Mouse (Mus musculus): ENCODE measurements at regions not wholly inside any gene's neighbourhood (a gene's known extent, or its start where the extent isn't known, plus 50 kb on each side); places are given as distances from the start of the nearest gene placed in this dataset.

DNA sequence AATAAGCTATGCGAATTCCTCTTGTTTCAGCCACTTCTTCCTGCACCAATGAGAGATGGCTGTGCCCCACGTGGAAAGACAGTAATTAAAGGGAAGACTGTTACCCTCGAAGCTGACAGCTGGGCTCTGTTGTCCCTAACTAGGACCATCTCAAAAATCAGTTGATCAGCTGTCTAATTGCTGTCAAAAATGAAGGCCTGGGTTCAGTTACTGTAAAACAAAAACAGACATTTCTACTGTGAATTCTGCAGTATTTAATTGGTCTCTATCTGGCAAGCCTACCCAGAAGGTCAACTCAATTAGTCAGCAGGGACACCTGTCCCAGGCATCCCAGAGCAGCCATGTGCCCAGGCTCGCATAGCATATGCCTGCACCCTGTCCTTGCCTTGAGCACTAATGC is 385.8 kb upstream of the Zdhhc25 start:
- Histone ChIP-seq H3K27me3 (no peaks in the 10 kb centered on the region), H3K9me3 (replicated peaks) (no peaks in the 10 kb centered on the region), H3K4me2 (no peak overlapping the region), H3K9ac (no peak overlapping the region), H3K36me3 (no peaks in the 10 kb centered on the region), H3K27ac (no peak overlapping the region), H3K4me1 (replicated peaks) (no peaks in the 10 kb centered on the region), H3K4me3 (no peak overlapping the region)
- 50% methylated on average over 4 of the region's 4 CpGs for WGBS
- no peak for ATAC-seq (replicated peaks; ENCODE audit: insufficient number of reproducible peaks, insufficient read depth, low FRiP score, low read depth)

DNA sequence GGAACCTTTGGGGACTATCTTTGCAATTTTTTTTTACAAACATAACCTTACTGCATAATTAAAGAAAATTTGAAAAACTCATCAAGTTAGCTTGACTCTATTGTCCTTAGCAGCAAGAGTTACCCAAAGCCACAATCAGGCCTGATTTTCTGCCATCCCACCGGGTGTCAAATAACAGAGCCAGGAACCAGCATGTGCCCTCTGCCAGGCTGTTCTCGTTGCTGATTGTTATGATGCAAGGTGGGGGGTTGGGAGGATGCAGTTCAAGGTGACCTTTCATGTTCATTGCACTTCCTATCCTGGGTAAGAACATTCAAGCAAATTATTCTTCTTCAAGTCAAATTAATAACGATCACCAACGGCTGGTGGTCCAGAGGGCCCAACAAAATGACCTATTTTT is 370.6 kb upstream of the Zdhhc25 start:
- no peaks in the 10 kb centered on the region for H3K9me3 ChIP-seq (replicated peaks)
- no peaks in the 10 kb centered on the region for H3K4me1 ChIP-seq (replicated peaks)
- no peak overlapping the region for H3K4me3 ChIP-seq
- ATAC-seq (replicated peaks; ENCODE audit: insufficient number of reproducible peaks, insufficient read depth, low FRiP score, low read depth): no peak
- H3K27me3 ChIP-seq: no peaks in the 10 kb centered on the region
- H3K4me2 ChIP-seq: no peak overlapping the region
- WGBS: 58% methylated on average over 4 of the region's 4 CpGs
- no peak overlapping the region for H3K27ac ChIP-seq
- no peak overlapping the region for H3K9ac ChIP-seq
- no peaks in the 10 kb centered on the region for H3K36me3 ChIP-seq

DNA sequence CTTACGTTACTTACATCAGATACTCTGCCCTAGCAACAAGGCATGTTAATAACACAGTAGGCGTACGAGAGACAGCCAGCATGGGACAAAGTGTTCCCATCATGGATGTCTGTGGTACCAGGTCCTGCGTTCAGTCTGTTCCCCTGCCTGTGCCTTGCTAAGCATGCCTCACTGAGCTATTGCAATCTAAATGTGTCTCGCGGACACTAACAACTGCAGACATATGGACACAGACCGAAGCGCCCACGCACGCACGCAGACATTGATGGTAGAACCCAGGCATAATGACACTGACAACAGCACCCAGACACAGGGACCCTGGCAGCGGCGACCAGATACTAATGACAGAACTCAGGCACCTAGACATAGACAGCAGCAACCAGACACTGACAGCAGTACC is 355.5 kb upstream of the Zdhhc25 start:
- Histone ChIP-seq H3K27me3 (peaks cover 25% of the 10 kb centered on the region), H3K4me3 (no peak overlapping the region), H3K27ac (no peak overlapping the region), H3K9ac (no peak overlapping the region), H3K4me2 (no peak overlapping the region), H3K4me1 (replicated peaks) (no peaks in the 10 kb centered on the region), H3K9me3 (replicated peaks) (no peaks in the 10 kb centered on the region), H3K36me3 (no peaks in the 10 kb centered on the region)
- WGBS: 74% methylated on average over 13 of the region's 13 CpGs
- ATAC-seq (replicated peaks; ENCODE audit: insufficient number of reproducible peaks, insufficient read depth, low FRiP score, low read depth): no peak

DNA sequence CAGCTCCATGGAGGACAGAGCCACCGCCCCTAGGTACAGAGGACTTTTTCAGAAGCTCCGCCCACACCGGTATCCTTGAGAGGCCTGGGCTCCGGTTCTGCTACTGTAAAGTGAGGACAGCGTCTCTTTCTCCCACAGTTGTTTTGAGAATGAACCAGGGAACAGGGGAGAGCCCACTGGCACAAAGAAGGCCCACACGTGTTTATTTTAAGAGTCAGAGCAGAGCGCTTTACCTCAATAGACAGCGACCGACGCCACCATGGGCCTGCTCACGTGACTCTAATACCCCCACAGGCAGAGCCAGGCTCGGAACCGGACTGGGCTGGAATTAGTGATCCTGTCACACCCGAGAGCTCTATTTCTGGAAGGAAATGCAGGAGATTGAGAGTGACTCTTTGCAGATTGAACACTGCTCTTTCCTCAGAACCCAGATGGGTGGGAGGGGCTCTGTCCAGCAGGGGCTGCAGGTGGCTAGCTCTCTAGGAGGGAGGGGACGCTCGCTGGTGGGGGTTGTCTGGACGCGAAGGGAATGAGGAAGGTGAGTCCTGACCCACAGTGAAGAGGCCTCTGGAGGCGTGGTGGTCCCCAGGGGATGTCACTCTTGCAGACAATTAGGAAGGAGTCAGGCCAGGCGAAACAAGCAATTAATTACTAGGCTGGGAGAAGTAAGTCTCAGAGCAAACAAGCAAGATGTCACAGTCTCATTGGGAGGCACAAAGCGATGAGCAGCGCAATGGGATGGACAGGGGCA is 354.4 kb upstream of the Zdhhc25 start:
- Histone ChIP-seq H3K9me3 (replicated peaks) (no peaks in the 10 kb centered on the region), H3K4me1 (replicated peaks) (no peaks in the 10 kb centered on the region), H3K4me2 (no peak overlapping the region), H3K9ac (no peak overlapping the region), H3K27me3 (peaks cover 25% of the 10 kb centered on the region), H3K27ac (no peak overlapping the region), H3K36me3 (no peaks in the 10 kb centered on the region), H3K4me3 (no peak overlapping the region)
- ATAC-seq (replicated peaks; ENCODE audit: insufficient number of reproducible peaks, insufficient read depth, low FRiP score, low read depth): no peak
- WGBS: 53% methylated on average over 22 of the region's 22 CpGs

DNA sequence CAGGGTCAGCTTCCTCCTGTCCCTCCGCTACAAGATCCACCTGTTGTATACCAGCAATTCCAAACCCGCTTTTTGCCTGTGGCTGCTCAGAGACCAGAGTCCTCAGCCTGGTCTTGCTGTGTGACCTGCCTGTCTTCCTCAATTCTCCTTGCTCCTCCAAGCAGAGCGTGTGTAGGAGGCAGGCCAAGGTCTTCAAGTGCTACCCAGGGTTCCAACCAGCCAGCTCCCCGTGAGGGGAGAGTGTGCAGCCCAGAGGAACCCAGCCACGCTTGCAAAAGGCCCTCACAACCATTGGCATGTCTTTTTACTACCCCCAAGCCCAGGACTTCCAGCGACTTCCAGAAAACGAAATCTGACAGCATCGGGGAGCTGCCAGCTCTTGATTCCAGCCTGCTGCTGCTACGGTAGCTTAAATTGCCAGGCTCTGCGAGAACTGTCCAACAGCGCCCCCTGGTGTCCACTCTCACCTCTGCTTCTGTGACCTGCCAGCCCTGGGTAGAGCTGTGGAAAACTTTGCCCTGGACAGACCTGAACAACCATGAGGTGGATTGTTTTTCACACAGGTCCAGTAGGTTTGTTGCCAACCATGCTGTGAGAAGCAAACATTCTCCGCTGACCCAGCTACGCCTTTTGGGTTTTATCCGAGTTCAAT is 352.0 kb upstream of the Zdhhc25 start:
- WGBS: 26% methylated on average over 14 of the region's 14 CpGs
- no peak; the same call in 1 of the 2 replicates for ATAC-seq (replicated peaks; ENCODE audit: insufficient number of reproducible peaks, insufficient read depth, low FRiP score, low read depth)
- H3K27me3 ChIP-seq: peaks cover 25% of the 10 kb centered on the region

DNA sequence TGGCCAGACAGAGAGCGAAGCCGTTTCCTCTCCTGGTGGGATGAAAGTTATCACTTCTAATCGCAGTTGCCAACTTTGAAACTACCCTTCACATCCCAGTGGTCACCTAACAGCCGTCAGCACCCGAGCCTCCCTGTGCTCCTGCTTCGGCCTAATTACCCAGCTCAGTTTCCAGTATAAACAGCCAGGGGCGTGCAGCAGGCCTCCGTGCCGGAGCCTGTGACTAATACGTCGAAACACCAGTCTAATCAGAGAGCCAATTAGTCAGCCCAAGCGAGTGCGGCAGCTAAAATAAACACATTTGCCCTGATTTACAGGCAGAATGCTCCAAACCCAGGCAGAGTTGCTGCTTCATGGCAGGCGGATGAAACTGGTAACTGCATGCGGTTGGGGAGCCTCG is 312.1 kb upstream of the Zdhhc25 start:
- no peak for ATAC-seq (replicated peaks; ENCODE audit: insufficient number of reproducible peaks, insufficient read depth, low FRiP score, low read depth)
- Histone ChIP-seq H3K9ac (no peak overlapping the region), H3K9me3 (replicated peaks) (no peaks in the 10 kb centered on the region), H3K4me2 (no peak overlapping the region), H3K36me3 (no peaks in the 10 kb centered on the region), H3K27ac (no peak overlapping the region), H3K27me3 (peaks cover 20% of the 10 kb centered on the region; the same call in 1 of the 2 replicates), H3K4me3 (no peak overlapping the region), H3K4me1 (replicated peaks) (no peaks in the 10 kb centered on the region)
- 31% methylated on average over 16 of the region's 16 CpGs for WGBS

More for the DNA sequence above, 352.0 kb upstream of the Zdhhc25 start:
- no peak overlapping the region for H3K9ac ChIP-seq
- no peaks in the 10 kb centered on the region for H3K4me1 ChIP-seq (replicated peaks)
- no peaks in the 10 kb centered on the region for H3K36me3 ChIP-seq
- no peak overlapping the region for H3K4me2 ChIP-seq
- no peak overlapping the region for H3K4me3 ChIP-seq
- no peak overlapping the region for H3K27ac ChIP-seq
- no peaks in the 10 kb centered on the region for H3K9me3 ChIP-seq (replicated peaks)

DNA sequence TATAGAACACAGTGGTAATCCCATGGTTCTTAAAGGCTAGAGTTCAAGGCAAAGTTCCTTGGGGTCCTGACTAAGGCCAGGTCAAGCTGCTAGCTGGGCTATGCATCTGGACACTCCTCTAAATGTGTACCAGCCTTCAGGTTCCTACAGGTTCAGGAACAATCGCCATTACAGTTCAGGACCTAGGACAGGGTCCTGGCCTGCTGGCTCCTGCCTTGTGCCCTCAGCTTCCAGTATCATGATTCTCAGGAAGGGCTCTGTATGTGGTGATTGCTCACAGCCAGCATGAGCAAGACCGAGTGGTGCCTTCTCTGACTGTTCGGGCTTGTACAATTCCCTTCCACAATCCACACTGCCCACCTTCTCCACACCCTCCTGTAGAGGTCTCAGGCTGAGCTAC is 311.4 kb upstream of the Zdhhc25 start:
- H3K9ac ChIP-seq: no peak overlapping the region
- WGBS: 37% methylated on average over 3 of the region's 3 CpGs
- no peaks in the 10 kb centered on the region for H3K4me1 ChIP-seq (replicated peaks)
- H3K36me3 ChIP-seq: no peaks in the 10 kb centered on the region
- no peaks in the 10 kb centered on the region for H3K9me3 ChIP-seq (replicated peaks)
- peaks cover 20% of the 10 kb centered on the region; the same call in 1 of the 2 replicates for H3K27me3 ChIP-seq
- no peak for ATAC-seq (replicated peaks; ENCODE audit: insufficient number of reproducible peaks, insufficient read depth, low FRiP score, low read depth)
- no peak overlapping the region for H3K4me3 ChIP-seq
- H3K27ac ChIP-seq: no peak overlapping the region
- no peak overlapping the region for H3K4me2 ChIP-seq

DNA sequence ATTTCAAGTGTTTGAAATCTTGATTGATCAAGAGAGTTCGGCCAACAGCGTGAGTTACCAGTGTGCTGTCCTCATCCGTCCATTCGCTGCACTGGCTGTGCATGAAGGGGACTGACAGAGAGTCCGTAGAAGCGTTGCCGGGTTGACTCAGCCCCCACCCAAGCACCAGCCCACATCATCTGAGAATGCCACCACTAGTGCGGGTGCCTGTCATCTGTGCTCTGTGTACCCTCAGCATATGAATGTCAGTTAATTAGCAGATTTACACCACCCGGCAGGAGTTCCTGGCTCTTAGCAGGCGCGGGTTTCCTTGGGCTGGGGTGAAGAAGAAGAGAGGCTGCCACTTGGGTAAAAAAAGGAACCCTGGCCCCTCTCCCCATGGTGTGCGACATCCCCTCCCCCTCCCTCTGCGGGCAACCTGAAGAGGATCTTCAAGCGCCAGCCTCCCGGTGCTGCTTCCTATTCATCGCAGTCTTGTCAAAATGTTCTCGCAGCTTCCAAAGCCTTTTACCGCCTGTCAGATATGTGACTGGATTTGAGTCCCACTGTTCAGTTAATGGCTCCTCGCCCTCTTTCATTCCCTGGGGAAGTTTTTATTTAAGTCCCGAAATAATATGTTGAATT is 309.2 kb upstream of the Zdhhc25 start:
- no peak overlapping the region for H3K4me3 ChIP-seq
- no peak overlapping the region for H3K27ac ChIP-seq
- H3K27me3 ChIP-seq: peaks cover 20% of the 10 kb centered on the region; the same call in 1 of the 2 replicates
- 17% methylated on average over 20 of the region's 20 CpGs for WGBS
- ATAC-seq (replicated peaks; ENCODE audit: insufficient number of reproducible peaks, insufficient read depth, low FRiP score, low read depth): no peak
- no peak overlapping the region for H3K4me2 ChIP-seq
- H3K9me3 ChIP-seq (replicated peaks): no peaks in the 10 kb centered on the region
- no peaks in the 10 kb centered on the region for H3K4me1 ChIP-seq (replicated peaks)
- H3K36me3 ChIP-seq: no peaks in the 10 kb centered on the region
- no peak overlapping the region for H3K9ac ChIP-seq

DNA sequence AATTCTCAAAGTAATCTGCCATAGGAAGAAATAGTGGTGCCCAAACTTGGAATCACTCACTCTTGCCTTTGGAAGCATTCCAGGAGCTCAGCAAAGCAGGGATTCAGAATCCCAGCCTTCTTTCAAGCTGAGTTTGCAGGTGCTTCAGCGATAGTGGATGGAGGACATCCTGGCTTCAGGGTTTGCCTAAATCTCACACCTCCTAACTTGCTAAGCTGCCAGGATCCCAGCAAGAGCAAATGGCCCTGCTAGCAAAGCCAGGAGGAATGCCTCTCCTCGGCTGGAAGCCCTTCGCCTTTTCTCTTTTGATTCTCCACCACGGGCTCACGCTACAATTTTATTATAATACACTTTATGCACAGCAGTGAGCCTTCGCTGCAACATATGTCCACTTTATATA is 301.0 kb upstream of the Zdhhc25 start:
- no peak overlapping the region for H3K4me3 ChIP-seq
- no peak for ATAC-seq (replicated peaks; ENCODE audit: insufficient number of reproducible peaks, insufficient read depth, low FRiP score, low read depth)
- no peak overlapping the region for H3K4me2 ChIP-seq
- H3K4me1 ChIP-seq (replicated peaks): no peaks in the 10 kb centered on the region
- H3K27ac ChIP-seq: no peak overlapping the region
- 39% methylated on average over 6 of the region's 6 CpGs for WGBS
- H3K36me3 ChIP-seq: no peaks in the 10 kb centered on the region
- no peaks in the 10 kb centered on the region for H3K9me3 ChIP-seq (replicated peaks)
- H3K9ac ChIP-seq: no peak overlapping the region
- H3K27me3 ChIP-seq: no peaks in the 10 kb centered on the region

DNA sequence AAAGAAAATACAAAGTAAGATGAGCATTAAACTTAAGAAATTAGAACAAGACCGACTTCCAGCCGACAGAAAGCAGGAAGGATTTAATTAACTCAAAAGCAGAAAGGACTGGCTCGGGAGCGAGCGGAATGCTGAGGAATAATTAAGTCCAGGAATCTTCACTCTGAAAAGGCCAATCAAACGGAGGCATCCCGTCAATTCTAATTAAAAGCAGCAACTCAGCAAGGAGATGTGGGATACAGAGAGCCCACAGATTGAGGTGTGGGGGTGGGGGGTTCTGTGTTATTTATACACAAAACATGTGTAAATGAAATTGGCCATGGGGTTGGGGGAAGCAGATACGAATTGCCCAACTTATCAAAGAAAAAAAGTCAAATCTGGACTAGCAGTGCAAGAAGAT is 288.9 kb upstream of the Zdhhc25 start:
- ATAC-seq (replicated peaks; ENCODE audit: insufficient number of reproducible peaks, insufficient read depth, low FRiP score, low read depth): no peak
- H3K4me1 ChIP-seq (replicated peaks): no peaks in the 10 kb centered on the region
- H3K27me3 ChIP-seq: no peaks in the 10 kb centered on the region
- H3K4me2 ChIP-seq: no peak overlapping the region
- WGBS: 64% methylated on average over 8 of the region's 8 CpGs
- no peaks in the 10 kb centered on the region for H3K36me3 ChIP-seq
- H3K9me3 ChIP-seq (replicated peaks): no peaks in the 10 kb centered on the region
- H3K4me3 ChIP-seq: no peak overlapping the region
- no peak overlapping the region for H3K9ac ChIP-seq
- no peak overlapping the region for H3K27ac ChIP-seq

DNA sequence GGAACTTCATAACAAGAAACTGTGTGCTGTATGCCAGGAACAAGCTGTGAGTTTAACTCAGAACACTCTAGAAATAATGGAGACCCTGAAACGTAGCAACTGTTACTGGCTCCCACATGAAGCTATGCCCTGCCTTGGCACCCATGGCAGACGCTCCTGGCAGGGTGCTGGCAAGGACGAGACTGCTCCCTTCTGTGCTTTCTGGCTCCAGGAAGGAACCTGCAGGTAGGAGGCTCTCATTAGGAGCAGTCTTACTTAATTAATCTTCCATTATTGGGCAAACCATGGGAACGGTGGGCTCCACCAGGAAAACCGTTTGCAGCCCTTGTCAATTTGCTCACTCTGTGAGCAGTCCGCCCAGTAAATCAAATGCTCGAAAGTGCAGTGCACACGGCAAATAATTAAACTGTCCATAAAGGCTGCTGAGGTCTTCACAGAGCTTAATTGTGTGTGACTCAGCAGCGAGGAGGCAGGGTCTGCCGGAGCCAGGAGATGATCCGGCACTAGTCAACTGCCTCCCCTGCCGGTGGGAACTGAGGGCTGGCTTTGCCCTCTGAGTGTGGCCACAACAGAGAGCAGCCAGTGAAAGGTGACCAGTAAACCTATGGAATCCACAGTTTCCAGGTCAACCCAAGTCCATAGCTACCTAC is 285.2 kb upstream of the Zdhhc25 start:
- H3K36me3 ChIP-seq: no peaks in the 10 kb centered on the region
- H3K27me3 ChIP-seq: no peaks in the 10 kb centered on the region
- ATAC-seq (replicated peaks; ENCODE audit: insufficient number of reproducible peaks, insufficient read depth, low FRiP score, low read depth): no peak
- no peaks in the 10 kb centered on the region for H3K9me3 ChIP-seq (replicated peaks)
- no peak overlapping the region for H3K4me3 ChIP-seq
- no peak overlapping the region for H3K9ac ChIP-seq
- no peaks in the 10 kb centered on the region for H3K4me1 ChIP-seq (replicated peaks)
- H3K27ac ChIP-seq: no peak overlapping the region
- WGBS: 66% methylated on average over 12 of the region's 12 CpGs
- H3K4me2 ChIP-seq: no peak overlapping the region

Data from heart, embryonic 15.5 days (tissue).